Mouse (Mus musculus): Measurements from ENCODE around the gene Tspan4.

Tspan4 gene

DNA sequence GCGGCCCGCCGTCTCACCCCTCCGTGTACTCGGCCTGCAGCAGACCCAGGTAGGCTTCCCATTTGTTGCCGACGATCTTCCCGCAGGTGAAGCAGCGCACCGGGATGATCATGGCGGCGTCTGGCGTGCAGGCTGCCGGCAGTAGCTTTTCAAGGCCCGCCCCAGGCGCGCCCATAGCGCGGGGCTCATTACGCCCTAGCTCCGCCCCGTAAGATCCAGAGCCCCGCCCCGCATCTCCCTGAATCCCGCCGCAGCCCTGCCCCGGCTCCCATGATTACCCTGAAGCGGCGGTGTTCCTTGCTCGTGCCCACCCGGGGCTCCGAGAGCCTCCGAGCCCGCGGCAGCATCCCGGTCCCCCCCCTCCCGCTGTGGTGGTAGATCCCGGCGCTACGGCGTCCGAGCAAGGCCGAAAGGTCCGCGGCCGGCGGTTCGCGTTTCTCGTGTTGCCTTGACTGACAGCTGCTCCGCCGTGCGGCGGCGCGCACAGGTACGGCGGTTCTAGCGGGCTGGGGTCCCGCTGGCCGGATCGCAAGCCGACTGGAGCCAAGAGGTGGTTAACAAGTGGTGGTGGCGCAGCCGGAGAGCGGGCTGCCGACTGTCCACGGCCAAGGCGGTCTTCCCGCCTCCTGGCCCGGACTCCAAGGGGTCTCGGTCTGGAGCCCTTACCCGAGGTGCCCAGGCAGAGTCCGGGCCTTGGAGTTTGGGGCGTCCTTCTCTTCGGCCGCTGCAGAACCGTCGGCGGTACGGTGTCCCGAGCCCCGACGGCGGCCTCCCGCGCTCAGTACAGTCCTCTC, at the start of gene Tspan4, which contains the start of gene Polr2l:
TSS of gene Tspan4 (plus strand) at position 230 of the 794 bp plus-strand sequence.
TSS of gene Polr2l (minus strand) at position 122 of the 794 bp plus-strand sequence.
- peak; percentile 91 for DNase-seq

DNA sequence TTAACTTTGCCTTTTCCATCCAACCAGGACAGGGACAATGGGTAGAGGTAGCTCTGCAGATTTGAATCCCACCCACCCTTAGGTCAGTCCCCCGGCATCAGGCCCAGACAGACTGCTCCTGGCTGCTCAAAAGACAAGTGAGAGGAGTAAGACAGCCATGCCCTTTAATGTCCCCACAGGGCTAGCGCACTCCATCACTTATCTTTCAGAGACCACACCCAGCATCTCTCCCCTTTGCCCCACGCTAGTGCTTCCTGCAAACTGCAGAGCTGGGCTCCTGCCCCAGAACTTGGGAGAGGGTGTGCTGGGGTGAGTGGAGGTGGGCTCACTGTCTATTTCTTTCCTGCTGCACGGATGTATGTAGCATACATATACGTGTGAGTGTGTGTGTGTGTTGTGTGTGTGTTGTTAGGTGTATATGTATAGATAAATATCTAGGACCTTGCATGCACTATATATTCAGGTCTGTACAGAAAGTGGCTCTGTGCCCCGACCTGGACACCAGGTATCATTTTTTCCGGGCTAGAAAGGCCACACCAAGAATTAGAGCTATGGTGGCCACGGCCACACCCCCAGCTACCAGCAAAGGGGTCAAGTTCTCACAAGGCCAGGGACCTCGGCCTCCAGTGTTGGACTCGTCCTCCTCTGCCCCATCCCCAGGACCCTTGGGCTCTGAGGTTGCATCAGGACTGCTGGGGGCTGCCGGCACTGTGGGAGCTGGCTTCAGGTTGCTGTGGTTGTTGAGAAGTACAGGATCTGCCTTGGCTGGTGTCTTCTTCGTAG, 47.9 kb upstream of the Tspan4 start:
- DNase-seq = no peak

DNA sequence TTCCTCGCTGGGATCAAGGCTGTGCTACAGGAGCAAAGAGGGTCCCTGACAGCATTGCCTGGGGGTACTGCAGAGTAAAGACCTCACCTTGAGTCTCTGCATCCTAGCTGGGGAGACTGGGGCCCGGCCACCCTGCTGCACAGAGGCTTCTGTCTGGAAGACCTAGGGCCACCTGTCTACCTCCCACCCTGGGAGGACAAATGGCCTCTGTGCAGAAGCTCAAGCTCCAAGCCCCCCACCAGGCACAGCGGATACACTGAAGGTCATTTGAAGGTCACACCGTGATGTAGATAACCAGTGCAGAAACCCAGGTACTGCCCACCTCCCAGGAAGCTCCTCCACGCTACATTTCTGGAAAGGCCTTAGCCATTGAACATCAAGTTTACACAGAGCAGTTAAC, 46.3 kb upstream of the Tspan4 start:
- DNase-seq = no peak

DNA sequence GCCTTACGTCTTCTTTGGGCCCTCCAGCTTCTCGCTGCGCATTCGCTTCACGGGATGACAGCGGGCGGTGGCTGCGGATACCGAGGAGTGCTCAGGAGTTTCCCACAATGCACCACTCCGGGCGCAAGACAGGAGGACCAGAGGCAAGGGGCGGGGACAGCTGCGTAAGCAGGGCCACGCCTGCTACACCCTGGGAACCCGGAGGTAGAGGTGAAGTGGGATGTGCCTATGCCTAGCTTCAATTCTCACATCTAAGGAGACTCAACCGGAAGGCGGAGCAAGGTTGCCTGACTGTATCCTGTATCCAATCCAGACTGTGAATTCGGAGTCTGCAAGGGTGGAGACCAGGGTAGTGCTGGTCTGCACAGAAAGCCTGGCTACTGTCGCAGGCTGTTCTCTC, 45.7 kb upstream of the Tspan4 start, which contains the start of gene Cend1:
TSS of gene Cend1 (minus strand) at position 182 of the 400 bp plus-strand sequence.
- DNase-seq = peak; percentile 58

DNA sequence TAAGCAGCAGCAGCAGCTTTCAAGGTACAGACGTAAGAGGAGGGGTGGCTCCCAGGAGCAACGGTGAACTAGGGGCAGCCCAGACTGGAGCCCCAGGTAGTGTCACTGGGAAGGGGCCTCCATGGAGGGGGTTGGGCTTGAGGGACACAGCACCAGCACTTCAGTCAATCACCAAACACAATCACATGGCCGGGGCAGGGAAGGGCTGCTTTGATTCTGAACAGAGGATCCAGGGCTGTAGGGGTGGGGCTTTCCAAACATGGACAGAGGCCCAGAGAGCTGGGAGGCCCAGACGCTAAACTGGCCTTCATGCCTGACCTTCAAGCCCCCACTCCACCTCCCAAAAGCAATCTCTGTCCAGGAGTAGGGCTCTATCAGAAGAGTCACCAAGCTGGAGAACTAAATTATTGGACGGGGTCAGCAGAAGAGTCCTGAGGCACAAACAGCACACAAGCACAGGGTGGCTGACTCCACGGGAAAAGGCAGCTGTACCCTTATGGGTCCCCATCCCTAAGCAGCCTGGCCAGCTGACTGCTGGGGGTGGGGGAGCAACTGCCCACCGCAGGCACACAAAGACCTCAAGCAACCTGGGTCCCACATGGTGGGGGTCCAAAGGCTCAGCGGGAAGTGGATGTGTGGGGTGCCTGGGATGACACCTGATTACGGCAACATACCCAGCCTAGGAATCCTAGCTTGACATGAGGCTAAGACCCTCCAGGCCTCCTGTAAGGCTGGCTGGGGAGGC, 45.0 kb upstream of the Tspan4 start:
- peak; percentile 9 for DNase-seq

DNA sequence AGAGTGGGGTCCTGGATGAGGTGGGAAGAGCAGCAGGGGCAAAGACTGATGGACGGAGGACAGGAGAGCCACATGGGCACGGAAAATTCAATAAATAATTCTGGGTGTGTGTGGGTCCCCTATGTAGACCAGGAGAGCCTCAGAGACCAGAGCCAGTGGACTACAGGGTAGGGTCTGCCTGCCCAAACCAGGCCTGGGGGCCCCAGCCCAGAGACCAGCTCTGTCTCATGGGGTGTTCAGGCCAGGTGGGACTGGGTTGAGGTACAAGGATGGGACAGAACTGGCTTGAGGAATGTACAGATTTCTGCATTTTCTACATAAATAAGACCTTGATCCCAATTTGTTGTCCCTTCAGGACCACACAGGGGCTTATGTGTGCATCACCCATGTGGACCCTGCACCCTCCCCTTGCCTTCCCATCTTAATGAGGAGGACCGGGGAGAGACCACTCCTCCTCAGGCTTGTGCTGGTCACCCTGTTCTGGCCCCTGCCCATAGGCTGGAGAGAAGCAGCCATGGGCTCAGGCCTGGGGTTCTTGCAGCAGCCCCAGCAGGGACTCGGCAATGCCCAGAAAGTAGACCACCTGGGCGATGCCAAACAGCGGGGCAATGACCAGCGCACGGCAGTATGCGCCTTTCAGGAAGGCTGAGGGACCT, 44.3 kb upstream of the Tspan4 start:
- DNase-seq = peak; percentile 6

DNA sequence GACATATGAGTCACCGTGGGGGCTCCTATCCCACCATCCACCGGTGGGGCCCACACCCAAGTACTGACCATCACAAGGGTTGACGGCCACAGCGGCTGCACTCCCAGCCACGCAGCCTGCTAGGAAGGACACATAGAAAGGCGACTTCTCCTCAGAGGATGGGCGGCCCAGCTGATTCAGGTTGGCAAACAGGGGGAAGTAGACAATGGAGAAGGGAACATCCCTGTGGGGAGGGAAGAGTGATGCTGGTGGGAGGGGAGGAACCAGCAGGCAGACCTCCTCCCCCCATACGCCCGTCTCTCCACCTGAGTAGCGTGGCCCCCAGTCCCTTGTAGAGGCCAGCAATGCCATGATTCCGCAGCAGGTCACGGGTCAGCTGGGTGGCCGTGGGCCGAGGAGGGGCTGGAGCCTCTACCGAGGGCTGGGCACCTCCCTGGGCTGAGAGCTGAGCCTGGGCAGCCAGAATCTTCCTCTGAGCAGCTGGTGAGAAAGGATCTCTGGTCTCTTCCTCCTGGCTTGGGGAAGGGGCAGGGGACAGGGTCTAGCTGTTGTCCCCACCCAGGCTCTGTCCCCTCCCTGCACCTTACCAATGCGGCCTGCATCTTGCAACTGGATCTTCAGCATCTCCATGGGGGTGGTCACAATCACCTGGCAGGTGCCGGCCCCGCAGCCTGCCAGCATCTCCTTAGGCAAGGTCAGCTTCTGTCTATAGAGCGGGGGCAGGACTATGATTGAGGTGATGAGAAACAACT, 43.4 kb upstream of the Tspan4 start:
- peak; percentile 10 for DNase-seq

DNA sequence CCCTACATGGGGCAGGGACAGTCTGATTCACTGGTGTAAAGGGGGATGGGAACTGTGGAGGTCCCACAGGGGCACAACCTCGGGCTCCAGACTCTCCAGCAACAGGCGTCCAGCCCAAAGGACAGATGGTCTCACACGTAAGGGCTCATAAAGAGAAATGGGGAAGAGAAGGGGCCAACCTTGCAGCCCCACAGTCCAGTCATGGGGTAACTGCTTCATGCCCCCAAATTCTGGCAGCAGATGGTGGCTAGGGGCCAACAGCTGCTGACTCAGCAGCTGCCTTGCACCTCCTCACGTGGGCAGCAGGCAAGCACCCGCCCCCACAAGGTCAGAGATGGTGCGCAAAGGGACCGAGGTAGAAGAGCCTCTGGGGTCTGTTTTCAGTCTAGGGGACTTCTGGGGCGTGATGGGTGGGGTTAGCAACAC, 42.8 kb upstream of the Tspan4 start:
- DNase-seq = peak; percentile 10

DNA sequence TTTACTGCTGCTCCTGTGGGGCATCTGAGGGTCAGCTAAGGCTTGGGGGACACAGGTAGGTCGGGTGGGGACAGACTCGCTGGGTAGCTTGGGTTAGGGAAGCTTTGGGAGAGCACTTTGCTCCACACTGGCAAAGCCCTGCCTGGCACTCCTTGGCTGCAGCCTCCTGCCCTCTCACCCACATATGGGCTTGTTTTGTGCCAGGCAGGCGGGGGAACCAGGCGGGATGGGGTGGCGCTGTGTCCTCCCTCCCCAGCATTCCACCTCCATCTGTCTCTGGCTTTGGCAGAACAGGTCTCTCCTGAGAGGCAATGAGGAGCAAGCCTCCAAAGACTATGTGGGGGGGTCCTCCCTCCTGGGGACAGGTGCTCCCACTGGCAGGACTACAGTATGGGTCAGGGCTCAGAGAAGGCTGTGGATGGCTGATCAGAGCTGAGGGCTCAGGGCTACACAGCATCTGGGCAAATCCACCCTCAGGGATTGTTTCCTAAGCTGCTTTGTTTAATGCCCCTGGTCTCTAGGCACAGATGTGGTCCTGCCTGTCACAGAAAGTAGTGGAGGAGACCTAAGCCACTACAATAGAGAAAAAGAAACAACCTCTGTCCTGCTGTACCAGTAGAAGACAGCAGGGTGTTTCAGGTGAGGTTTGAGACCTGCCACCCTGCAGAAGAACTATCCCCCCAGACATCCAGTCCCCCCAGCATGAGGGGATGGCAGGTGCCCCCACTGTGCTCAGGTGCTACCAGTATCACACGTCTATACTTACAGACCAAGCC, 42.1 kb upstream of the Tspan4 start:
- peak; percentile 15 for DNase-seq

DNA sequence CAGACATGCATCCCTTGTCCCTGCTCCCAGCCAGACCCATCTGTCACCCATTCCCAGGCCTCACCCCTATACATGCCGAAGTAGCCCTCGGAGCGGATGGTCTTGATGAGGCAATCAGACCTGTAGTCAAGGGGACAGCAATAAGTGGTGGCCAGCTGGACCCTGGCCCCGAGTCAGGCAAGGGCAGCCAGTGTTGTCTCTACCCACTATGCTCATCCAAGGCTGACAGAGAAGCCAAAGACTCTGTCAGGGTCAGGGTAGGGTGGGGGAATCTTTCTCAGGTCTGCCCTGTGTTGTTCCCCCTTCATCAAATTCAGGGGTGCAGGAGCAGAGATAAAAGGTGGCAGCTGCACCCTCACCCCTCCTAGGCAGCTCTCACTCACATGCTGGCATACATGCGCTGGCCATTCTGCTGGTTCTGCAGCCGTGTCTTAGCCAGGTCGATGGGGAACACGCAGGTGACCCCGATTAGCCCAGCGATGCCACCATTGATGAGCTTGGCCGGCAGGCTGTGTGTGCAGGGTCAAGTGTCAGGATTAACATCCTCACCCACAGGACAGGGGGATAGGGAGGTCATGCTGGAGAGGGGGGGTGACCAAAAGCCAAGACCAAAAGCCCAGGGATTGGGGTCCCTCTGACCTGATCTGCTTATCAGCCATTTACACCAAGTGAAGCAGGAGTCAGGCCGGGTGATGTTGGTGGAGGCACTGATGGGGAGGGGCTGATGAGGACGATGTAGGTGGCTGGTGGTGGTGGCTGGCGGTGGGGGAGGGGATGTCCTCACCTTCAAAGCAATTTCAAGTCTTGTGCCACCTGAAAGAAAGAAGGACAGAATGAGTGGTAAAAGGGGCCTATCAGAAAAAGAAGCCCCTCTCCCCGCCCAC, 41.3 kb upstream of the Tspan4 start:
- peak; percentile 29 for DNase-seq

DNA sequence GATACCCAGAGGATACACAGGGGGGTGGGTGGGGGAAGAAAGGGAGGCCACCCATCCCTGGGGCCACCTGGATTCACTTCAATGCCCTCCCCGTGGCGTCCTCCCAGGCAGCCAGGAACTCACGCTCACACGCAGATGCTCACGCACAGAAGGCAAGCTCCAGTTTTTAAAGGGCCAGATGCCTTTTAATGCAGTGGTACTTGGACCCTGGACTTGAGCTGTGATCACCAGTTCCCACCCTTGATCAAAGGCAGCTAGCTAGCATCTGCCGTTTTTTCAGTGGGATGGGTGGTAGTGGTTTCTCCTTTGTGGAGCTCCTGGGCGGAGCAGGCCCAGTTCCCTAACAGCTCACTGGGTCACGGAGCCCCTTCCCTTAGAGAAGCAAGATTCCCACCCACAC, 40.6 kb upstream of the Tspan4 start:
- DNase-seq = peak; percentile 59

DNA sequence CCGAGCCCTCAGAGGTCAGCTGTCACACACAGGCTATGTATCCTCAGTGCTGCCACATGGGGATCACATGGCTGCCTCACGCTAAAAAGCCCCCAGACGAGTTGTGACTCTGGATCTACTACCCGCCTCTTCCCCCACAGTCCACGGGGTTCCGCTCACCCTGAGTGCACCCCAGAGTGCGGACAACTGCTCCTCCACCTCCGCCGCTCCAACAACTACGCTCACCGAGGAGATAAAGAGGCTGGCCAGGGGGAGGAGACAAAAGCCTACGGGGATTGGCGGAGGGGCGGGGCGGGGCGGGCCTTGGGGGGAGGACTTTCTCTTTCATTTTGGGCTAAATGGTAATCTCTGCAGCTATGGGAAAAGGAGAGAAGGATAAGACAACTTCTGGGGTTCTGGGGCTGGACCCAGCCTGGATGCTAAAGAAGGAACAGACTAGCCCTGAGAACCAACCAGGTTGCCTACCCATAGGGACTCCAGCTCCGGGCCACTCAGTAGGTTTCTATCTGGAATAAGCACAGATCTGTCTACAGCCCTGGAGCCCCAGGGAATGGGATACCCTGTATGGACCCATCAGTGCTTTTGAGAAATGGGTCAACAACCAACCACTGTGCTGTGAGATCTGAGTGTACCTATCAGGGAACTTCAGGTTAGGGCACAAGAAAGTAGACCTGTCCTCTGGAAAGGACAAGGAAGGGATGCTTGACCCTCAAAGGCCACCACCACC, 39.7 kb upstream of the Tspan4 start:
- DNase-seq = peak; percentile 72

DNA sequence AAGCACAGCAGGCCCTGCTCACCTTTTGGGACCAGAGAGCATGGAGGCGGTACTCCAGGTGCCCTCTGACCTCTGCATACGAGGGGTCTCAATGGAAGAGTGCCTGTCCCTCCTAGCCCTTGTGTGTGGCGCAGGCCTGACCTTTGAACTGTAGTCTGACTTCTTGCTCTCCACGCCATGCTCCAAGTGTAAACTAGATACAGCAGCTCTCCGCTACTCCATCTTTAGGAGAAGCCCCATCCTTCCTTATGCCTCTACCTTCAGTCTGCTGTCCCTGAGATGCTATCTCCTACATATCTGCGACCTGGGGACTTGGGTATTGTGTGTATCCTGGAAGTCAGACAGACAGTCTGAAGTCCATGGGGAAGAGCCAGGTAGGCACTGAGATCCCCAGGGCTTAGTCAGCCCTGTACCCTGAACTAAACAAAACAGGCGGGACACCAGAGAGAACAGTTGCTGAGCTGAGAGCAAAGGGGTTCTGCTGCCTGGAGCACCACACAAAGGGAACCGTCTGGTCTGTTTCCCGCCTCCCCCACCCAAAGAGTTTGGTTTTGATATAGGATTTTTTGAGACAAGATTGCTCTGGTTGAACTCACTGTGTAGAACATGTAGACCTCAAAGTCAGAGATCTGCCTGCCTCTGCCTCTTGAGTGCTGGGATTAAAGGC, 39.1 kb upstream of the Tspan4 start:
- peak; percentile 19 for DNase-seq

DNA sequence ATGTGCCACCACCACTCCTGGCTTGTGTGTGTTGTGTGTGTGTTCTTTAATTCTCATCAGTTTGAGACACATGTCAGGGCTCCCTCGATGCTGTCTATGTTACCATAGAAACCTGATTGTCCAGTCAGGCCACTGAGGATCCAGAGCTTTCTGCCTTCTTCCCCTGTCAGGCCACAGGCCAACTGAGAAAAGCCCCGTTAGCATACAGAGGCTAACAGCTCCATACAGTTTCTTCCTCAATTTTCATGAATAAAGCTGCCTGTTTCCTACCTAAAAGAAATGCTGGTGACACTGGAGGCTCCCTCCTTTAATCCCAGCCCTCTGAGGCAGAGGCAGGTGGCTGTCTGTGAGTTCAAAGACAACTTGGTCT, 38.5 kb upstream of the Tspan4 start:
- peak; percentile 6 for DNase-seq

DNA sequence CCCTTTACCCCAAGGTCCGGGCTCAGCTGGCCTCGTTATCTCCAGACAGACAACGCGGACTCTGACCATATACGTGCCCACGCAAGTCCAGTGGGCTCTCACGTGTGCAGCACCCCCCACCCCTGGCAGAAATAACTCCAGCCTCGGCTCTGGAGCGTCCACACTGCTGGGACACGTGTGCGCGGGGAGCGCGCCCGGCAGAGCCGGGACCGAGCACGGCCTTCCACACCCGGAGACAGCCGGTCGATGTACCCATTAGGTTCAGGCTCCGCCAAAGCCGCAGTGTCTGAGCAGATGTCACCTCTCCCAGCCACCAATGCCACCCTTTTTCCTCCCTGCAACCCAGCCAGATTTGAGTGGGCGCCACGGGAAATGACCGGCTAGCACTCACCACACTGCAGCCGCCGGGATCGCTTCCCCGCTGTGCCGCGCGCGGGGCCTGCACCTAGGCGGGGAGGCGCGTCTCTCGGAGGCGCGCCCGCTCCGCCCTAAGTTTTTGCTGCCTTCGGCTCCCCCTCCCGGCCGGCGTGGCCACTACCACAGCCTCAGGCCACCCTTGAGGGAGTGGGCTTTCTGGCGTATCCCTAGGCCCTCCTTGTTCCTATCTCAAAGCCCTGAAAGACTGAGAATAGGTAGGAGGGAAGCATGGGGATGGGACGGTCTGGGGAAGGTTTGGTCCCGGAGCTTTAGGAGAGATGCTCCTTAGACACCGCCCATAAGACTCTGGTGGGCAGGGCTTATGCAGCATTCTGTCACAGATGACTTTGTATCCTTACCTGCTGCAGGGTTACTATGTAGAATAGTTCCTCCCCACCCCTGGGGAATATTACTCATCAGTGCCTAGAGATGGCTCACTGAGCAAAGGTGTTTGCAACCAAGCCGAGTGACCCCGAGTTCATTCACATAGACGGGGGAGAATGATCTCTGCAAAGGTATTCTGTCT, 37.6 kb upstream of the Tspan4 start, which contains the start of gene Slc25a22:
TSS of gene Slc25a22 (minus strand) at position 715 of the 943 bp plus-strand sequence.
- peak; percentile 94 for DNase-seq

DNA sequence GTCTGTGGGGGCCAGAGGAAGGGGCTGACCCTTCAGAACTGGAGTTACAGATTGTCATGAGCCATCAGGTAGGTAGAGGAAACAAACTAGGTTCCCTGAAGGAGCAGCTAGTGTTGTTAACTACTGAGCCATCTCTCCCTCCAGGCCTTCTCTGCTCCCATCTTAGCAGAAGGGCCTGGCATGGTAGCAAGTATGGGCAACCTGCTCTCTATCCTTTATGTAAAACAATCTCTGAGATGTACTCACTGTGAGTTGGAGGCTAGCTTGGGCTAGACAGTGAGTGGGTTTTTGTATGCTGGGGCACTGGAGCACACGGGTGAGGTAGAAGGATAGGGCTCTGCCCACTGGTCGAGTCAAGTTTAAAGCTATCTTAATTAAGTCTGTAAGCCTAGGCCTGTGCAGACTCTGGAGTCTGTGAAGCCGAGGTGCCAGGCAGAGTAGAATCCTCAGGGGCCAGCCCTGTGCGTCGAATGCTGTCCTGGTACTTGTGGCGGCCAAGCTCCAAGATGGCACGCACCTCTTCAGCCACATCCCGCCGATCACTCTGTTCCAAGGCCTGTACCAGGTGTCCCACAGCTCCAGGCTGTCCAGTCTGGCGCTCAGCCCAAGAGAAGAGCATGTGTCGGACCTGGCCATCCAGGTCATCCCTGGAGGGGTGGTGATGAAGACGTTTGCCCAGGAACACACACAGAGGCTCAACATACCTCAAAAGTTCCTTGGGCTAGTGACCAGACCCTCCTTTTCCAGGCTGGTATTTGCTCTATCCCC, 36.7 kb upstream of the Tspan4 start:
- DNase-seq = peak; percentile 10

All from thymus, postnatal 4 days (tissue).